Mouse (Mus musculus) erythroblast, embryonic 14.5 days (primary cell): ENCODE data around the gene Tpd52l2.

ENCODE experiments used
- GATA1 ChIP-seq: IDR thresholded peaks from 2 replicates; pipeline ENCODE4 v1.6.1; 2012; ENCODE audit warnings: low read length, inconsistent platforms, mixed read lengths
- TAL1 ChIP-seq: IDR thresholded peaks from 3 replicates; pipeline ENCODE4 v1.6.1; 2012; ENCODE audit warnings: low read length, inconsistent platforms, mixed read lengths

DNA sequence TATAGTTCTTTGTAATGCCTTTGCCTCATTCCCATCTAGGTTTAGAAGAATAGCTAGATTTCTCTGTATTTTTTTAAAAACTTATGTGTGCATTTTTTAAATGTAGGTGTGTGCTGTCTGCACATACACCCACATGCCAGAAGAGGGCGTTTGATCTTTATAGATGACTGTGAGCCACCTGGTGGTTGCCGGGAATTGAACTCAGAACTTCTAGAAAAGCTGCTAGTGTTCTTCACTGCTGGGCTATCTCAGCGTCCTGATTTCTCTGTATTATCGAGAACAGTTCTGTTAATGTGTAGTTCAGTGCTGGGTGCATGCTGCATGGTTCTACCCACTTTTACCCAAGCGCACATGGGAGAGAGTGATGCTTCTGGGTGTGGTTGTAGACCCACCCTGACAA, 25.9 kb downstream of the Tpd52l2 start:
- TF ChIP-seq TAL1, result no peak
- TF ChIP-seq GATA1, result no peak
